Mouse (Mus musculus): ENCODE results near the gene Slc16a10.

Gene Slc16a10

GRCm38 (mm10) chr10:40141864-40142523 lies at the start of gene Slc16a10:
Gene Slc16a10, minus strand, starts transcription at chr10:40142258.
- DNase-seq, result peak; percentile 93

- DNase-seq, result no peak
Observed at GRCm38 (mm10) chr10:40191338-40191979, 49.4 kb upstream of the Slc16a10 start.

DNA sequence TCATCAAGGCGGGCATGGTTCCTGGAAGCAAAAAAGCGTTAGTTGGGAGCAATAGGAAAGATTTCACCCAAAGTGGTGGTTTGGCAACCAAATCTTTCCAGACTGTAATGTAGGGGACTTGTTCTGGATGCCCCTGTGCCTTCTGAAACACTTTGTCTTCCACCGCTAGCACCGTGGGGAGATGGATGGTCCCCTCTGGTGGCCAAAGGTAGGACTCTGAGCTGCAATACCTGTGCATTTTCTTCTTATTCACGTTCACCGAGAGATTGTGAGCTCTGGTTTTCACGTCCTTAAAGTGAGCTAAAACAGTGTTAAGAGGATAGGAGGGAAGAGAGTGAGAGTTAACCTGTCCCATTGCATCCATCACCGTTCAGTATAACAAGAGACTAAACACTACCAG lies 48.8 kb upstream of the Slc16a10 start:
- DNase-seq, result no peak

DNA sequence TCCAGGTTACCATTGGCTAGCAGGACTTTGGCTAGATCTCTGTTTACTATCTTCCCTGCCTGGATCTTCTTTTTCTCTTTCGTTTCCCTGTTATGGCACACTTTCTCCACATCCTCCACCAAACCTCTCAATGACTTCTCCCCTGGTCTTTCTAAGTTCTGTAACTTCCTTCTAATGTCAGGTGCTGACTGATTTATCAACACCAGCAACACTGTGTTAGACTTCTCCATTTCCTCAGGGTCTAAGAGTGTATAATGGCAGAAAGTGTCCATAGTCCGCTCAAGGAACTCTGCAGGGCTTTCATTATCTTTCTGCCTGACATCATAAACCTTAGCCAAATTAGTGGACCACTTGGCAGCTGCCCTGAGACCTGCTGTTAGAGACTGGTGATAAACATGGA lies 47.6 kb upstream of the Slc16a10 start:
- no peak for DNase-seq

DNA sequence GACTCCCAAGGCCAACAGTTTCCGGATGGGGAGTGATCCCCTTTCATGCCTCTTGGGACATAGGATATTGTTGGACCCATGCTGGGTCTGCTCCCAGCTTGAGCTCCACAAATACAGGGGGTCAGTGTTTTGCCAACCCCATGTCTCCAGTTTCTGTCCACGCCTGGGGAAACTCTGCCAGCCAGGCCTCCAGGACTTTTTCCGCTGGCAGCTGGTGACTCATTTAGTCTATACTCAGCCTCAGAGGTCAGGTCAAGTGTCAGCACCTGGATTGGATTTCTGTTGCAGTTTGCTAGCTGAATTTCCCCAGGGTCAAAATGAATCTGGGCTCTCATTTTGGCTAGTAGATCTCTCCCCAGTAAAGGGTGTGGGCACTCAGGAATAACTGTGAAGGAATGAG lies 46.8 kb upstream of the Slc16a10 start:
- no peak for DNase-seq

GRCm38 (mm10) chr10:40185956-40186355 lies 43.9 kb upstream of the Slc16a10 start:
- DNase-seq, result no peak

- no peak for DNase-seq
Observed at GRCm38 (mm10) chr10:40180011-40180410, 38.0 kb upstream of the Slc16a10 start.

DNA sequence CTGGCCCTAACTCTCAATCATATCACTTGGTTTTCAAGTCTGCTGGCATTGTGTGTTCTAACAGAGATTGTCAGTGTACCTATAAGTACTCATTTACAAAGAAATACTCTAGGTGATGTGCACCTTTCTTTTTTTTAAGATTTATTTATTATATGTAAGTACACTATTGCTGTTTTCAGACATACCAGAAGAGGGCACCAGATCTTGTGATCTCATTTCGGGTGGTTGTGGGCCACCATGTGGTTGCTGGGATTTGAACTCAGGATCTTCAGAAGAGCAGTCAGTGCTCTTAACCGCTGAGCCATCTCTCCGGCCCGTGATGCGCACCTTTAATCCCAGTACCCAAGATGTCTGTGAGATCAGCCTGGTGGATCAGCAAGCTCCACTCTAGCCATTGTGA lies 37.1 kb upstream of the Slc16a10 start:
- DNase-seq, result no peak

- DNase-seq, result no peak
Observed at GRCm38 (mm10) chr10:40177323-40177962, 35.4 kb upstream of the Slc16a10 start.

DNA sequence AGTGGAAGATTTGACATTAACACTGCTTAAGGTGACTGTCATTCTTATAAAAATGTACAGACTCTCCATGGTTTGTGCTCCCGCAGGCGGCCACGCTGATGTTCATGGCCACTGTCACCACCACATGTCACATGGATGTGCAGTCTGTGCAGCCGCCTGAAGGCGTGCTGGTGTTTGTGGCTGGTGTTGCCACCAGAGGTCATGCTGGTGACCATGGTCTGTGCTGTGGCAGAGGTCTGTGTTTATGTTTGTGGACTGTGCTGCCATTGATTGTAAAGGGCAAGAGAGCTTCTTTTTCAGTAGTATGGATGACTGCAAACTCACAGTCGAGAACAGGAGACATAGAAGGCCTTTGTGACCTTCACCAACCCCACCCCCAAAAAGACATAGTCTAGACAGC lies 30.1 kb upstream of the Slc16a10 start:
- DNase-seq, result no peak

DNA sequence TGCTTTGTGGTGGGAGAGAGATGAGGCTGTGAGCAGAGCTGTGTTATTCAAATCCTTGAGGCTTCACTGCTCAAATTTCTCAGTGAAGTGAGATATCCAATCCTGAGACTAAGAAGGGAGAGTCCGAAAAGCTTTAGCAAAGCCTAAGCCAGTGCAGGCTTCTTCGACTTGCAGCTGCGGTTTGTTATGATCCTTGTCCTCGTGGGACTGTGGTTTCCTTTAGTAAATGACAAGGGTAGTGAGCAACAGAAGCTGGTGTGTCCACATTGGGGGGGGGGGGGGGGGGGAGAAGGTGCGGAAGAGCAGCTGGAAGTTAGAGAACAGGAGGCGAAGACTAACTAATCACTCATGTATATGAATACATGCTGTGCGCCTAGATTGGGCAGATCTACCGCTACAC lies 29.2 kb upstream of the Slc16a10 start:
- no peak for DNase-seq

DNA sequence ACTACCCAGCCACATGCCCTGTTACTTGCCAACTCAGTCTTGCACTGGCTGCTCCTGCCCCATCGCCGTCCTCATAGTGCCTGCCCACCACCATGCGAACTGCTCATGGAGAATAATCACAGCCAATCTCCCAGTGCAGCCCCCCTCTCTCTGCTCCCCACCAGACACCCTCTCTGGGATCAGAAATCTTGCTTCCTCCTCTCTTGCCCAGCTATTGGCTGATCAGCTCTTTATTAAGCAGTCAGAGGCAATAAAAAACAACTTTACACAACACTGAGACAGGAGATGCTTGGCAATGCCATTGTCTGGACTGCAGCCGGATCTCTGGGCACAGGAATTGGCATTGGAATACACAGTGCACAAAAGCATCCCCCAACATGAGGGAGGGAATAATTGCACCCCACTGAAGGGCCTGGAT lies 28.1 kb upstream of the Slc16a10 start:
- DNase-seq, result no peak

GRCm38 (mm10) chr10:40169566-40169965 lies 27.5 kb upstream of the Slc16a10 start:
- no peak for DNase-seq

DNA sequence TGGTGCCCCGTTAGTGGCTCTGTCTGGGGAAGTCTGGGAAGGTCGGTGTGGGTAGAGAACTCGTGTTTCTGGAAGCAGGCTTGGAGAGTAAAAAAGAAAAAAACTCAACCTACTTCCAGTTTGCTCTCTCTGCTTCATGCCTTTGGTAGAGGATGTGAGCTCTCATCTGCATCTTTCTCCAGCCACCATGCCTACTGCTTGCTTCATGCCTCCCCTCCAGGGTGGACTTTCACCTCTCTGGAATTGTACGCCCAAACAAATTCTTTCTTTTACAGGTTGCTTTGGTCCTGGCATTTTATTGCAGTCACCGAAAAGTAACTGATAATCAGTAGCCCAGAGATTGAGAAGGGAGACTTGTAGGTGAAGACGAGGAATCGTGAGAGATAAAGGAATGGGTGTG lies 27.0 kb upstream of the Slc16a10 start:
- DNase-seq, result no peak

DNA sequence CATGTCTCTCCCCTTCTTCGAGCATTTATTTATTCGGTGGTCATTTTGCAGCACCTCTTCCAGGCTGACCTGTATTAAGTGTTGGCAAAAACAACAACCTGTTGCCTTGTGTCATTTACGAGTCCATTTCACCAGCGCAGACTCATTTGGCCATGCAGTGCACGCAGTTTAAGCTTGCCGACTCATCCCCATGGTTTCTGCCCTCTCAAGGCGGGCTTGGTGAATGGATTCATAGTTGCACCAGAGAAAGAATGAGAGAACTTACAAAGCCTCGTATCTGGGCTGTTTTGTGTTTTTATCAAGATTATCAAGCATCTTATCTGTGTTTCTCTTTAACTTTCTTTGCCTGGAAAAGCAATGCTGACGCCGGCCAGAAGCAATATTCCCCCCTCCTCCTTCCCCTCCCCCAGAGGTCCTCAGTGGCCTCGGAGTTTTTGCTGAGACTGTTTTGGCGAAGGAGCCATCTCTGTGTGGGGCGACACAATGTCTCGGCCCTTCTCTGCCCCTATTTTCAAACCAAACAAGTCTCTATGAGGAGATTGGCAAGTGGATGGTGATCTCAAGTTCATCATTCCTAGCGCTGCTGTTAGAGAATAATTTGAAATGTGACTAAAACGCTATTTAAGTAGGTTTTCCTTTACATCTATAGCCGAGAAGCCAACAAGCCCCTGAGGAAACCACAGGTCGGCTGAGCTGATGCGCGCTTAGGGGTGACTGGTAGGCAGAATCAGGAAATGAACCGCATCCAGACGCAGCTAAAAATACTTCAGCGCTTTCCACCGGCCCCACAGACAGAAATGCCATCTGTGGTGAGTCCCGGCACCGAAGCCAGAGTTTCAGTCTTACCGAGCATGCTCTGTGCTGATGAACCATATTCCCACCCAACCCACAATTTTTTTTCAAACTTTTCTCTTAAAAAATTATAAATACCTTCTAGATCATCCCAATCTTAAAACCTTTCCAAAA lies 22.6 kb upstream of the Slc16a10 start:
- no peak for DNase-seq

DNA sequence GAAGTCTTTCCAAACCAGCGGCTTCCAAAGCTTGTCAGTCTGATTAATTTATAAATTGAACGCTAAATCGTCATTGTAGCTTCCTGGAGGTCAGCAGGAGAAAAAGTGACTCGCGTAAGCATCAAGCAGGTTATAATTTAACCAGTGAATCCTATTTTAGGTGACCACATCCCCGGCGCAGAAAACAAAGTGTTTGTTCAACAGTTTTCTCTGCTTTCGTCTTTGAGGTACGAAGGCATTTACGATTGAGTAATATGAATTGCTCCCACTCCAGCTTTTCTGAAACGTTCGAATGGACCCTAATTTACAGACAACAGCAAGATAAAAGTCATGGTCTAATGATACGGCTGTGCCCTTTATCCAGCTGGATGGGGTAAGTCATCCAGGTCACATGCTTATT lies 21.9 kb upstream of the Slc16a10 start:
- DNase-seq, result no peak

GRCm38 (mm10) chr10:40163338-40163737 lies 21.3 kb upstream of the Slc16a10 start:
- no peak for DNase-seq

- DNase-seq, result no peak
Observed at GRCm38 (mm10) chr10:40161701-40162255, 19.7 kb upstream of the Slc16a10 start.

DNA sequence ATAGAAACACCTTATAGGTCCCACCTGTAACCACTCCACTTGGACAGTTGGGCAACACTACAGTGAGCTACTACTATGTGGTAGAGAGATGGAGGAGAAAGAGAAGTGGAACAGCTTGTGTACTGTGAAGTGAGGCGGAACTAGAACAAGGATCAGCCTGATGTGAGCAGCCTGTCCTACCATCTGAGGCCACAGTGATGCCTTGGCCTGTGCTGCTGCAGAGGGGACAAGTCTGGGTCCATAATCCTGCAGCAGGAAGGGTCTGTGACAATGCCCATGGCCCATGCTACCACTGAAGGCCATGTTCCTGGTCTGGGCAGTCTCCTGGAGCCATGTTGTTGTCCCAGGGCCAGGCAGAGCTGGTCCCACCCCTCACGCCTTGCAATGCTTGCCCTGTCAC lies 19.2 kb upstream of the Slc16a10 start:
- DNase-seq, result no peak

- DNase-seq, result no peak
Observed at GRCm38 (mm10) chr10:40152550-40152857, 10.4 kb upstream of the Slc16a10 start.

- peak; percentile 34 for DNase-seq
Observed at GRCm38 (mm10) chr10:40151852-40152549, 9.9 kb upstream of the Slc16a10 start.

GRCm38 (mm10) chr10:40149584-40150145 lies 7.6 kb upstream of the Slc16a10 start:
- DNase-seq, result no peak
